Mouse (Mus musculus): Measurements from ENCODE around the gene 5730480H06Rik. TPM values are rescaled to one million over a fixed set of nuclear protein-coding genes. Genes with fewer than 3 reads are reported as not detected.

Gene 5730480H06Rik
- 25.7 and 28.9 TPM in 2 replicates for polyA plus RNA-seq (2016; fragmentation: Nextera tagmentation; extraction: Ambion mirVana)

GRCm38 (mm10) chr5:48327652-48328051, at the start of gene 5730480H06Rik:
Gene 5730480H06Rik (plus strand): TSS chr5:48327952.
- H3K27ac ChIP-seq = no peak within 1 kb of the TSS
- WGBS = 94% methylated on average over 8 of the region's 8 CpGs
- no peaks in the 10 kb centered on the region for H3K4me1 ChIP-seq
- no peaks in the 10 kb centered on the region for H3K27me3 ChIP-seq
- no peaks in the 10 kb centered on the region for H3K9me3 ChIP-seq
- no peak within 1 kb of the TSS for H3K4me2 ChIP-seq
- no peak within 1 kb of the TSS for H3K4me3 ChIP-seq (replicated peaks)
- no peak for ATAC-seq (ENCODE audit: low FRiP score)
- no peak within 1 kb of the TSS for H3K9ac ChIP-seq
- H3K36me3 ChIP-seq (replicated peaks) = no peaks in the 10 kb centered on the region

- 93% methylated on average over 3 of the region's 3 CpGs for WGBS
- Histone ChIP-seq H3K27me3 (no peaks in the 10 kb centered on the region), H3K9me3 (no peaks in the 10 kb centered on the region), H3K27ac (no peak overlapping the region), H3K4me3 (replicated peaks) (no peak overlapping the region), H3K4me1 (no peaks in the 10 kb centered on the region), H3K36me3 (replicated peaks) (peaks cover 6% of the 10 kb centered on the region; the same call in 1 of the 2 replicates), H3K9ac (no peak overlapping the region), H3K4me2 (no peak overlapping the region)
- no peak for ATAC-seq (ENCODE audit: low FRiP score)
Observed at GRCm38 (mm10) chr5:48301186-48301585, 26.6 kb upstream of the 5730480H06Rik start.

- no peak overlapping the region for H3K4me2 ChIP-seq
- H3K4me3 ChIP-seq (replicated peaks) = no peak overlapping the region
- WGBS = 90% methylated on average over 6 of the region's 6 CpGs
- no peaks in the 10 kb centered on the region for H3K27me3 ChIP-seq
- H3K9me3 ChIP-seq = no peaks in the 10 kb centered on the region
- H3K9ac ChIP-seq = no peak overlapping the region
- no peak overlapping the region for H3K27ac ChIP-seq
- H3K4me1 ChIP-seq = no peaks in the 10 kb centered on the region
- H3K36me3 ChIP-seq (replicated peaks) = no peaks in the 10 kb centered on the region
- no peak for ATAC-seq (ENCODE audit: low FRiP score)
Observed at GRCm38 (mm10) chr5:48315057-48315602, 12.6 kb upstream of the 5730480H06Rik start.

GRCm38 (mm10) chr5:48320597-48320996, 7.2 kb upstream of the 5730480H06Rik start:
- H3K27me3 ChIP-seq = no peaks in the 10 kb centered on the region
- ATAC-seq (ENCODE audit: low FRiP score) = no peak
- 72% methylated on average over 4 of the region's 4 CpGs for WGBS
- no peak overlapping the region for H3K9ac ChIP-seq
- H3K9me3 ChIP-seq = no peaks in the 10 kb centered on the region
- no peak overlapping the region for H3K4me3 ChIP-seq (replicated peaks)
- H3K36me3 ChIP-seq (replicated peaks) = no peaks in the 10 kb centered on the region
- no peak overlapping the region for H3K27ac ChIP-seq
- H3K4me1 ChIP-seq = no peaks in the 10 kb centered on the region
- no peak overlapping the region for H3K4me2 ChIP-seq

- H3K27me3 ChIP-seq = no peaks in the 10 kb centered on the region
- no peaks in the 10 kb centered on the region for H3K36me3 ChIP-seq (replicated peaks)
- no peak overlapping the region for H3K4me3 ChIP-seq (replicated peaks)
- ATAC-seq (ENCODE audit: low FRiP score) = no peak
- H3K9me3 ChIP-seq = no peaks in the 10 kb centered on the region
- H3K9ac ChIP-seq = no peak overlapping the region
- H3K4me1 ChIP-seq = no peaks in the 10 kb centered on the region
- no peak overlapping the region for H3K4me2 ChIP-seq
- H3K27ac ChIP-seq = no peak overlapping the region
Observed at GRCm38 (mm10) chr5:48326221-48326620, 1.5 kb upstream of the 5730480H06Rik start.

GRCm38 (mm10) chr5:48329751-48330150, 2.0 kb downstream of the 5730480H06Rik start:
- 88% methylated on average over 2 of the region's 2 CpGs for WGBS
- H3K9ac ChIP-seq = no peak overlapping the region
- H3K4me3 ChIP-seq (replicated peaks) = no peak overlapping the region
- H3K27ac ChIP-seq = no peak overlapping the region
- H3K4me2 ChIP-seq = no peak overlapping the region
- H3K9me3 ChIP-seq = no peaks in the 10 kb centered on the region
- no peaks in the 10 kb centered on the region for H3K36me3 ChIP-seq (replicated peaks)
- H3K27me3 ChIP-seq = no peaks in the 10 kb centered on the region
- peaks cover 5% of the 10 kb centered on the region; the same call in 1 of the 2 replicates for H3K4me1 ChIP-seq
- no peak for ATAC-seq (ENCODE audit: low FRiP score)

GRCm38 (mm10) chr5:48330817-48331216, 3.1 kb downstream of the 5730480H06Rik start:
- H3K4me1 ChIP-seq = peaks cover 5% of the 10 kb centered on the region; the same call in 1 of the 2 replicates
- H3K9me3 ChIP-seq = no peaks in the 10 kb centered on the region
- no peaks in the 10 kb centered on the region for H3K36me3 ChIP-seq (replicated peaks)
- H3K27ac ChIP-seq = no peak overlapping the region
- H3K27me3 ChIP-seq = no peaks in the 10 kb centered on the region
- no peak for ATAC-seq (ENCODE audit: low FRiP score)
- WGBS = 88% methylated on average over 2 of the region's 2 CpGs
- H3K9ac ChIP-seq = no peak overlapping the region
- H3K4me2 ChIP-seq = no peak overlapping the region
- H3K4me3 ChIP-seq (replicated peaks) = no peak overlapping the region

- WGBS = 86% methylated on average over 5 of the region's 5 CpGs
- no peaks in the 10 kb centered on the region for H3K27me3 ChIP-seq
- no peak overlapping the region for H3K4me3 ChIP-seq (replicated peaks)
Observed at GRCm38 (mm10) chr5:48331441-48331840, 3.7 kb downstream of the 5730480H06Rik start.

GRCm38 (mm10) chr5:48333407-48333806, 5.7 kb downstream of the 5730480H06Rik start:
- H3K27me3 ChIP-seq = no peaks in the 10 kb centered on the region

More at GRCm38 (mm10) chr5:48331441-48331840, 3.7 kb downstream of the 5730480H06Rik start:
- H3K4me1 ChIP-seq = peaks cover 5% of the 10 kb centered on the region; the same call in 1 of the 2 replicates
- no peak overlapping the region for H3K9ac ChIP-seq
- no peak for ATAC-seq (ENCODE audit: low FRiP score)
- H3K27ac ChIP-seq = no peak overlapping the region
- H3K9me3 ChIP-seq = no peaks in the 10 kb centered on the region
- no peak overlapping the region for H3K4me2 ChIP-seq
- H3K36me3 ChIP-seq (replicated peaks) = no peaks in the 10 kb centered on the region

GRCm38 (mm10) chr5:48333884-48334513, 6.2 kb downstream of the 5730480H06Rik start:
- WGBS = 44% methylated on average over 9 of the region's 9 CpGs
- no peak for ATAC-seq (ENCODE audit: low FRiP score)
- Histone ChIP-seq H3K27me3 (no peaks in the 10 kb centered on the region), H3K4me1 (peaks cover 5% of the 10 kb centered on the region; the same call in 1 of the 2 replicates), H3K4me3 (replicated peaks) (no peak overlapping the region), H3K9me3 (no peaks in the 10 kb centered on the region), H3K9ac (no peak overlapping the region), H3K4me2 (no peak overlapping the region), H3K27ac (no peak overlapping the region), H3K36me3 (replicated peaks) (no peaks in the 10 kb centered on the region)

More at GRCm38 (mm10) chr5:48333407-48333806, 5.7 kb downstream of the 5730480H06Rik start:
- Histone ChIP-seq H3K27ac (no peak overlapping the region), H3K36me3 (replicated peaks) (no peaks in the 10 kb centered on the region), H3K4me1 (peaks cover 5% of the 10 kb centered on the region; the same call in 1 of the 2 replicates), H3K4me3 (replicated peaks) (no peak overlapping the region), H3K9me3 (no peaks in the 10 kb centered on the region), H3K4me2 (no peak overlapping the region), H3K9ac (no peak overlapping the region)
- no peak for ATAC-seq (ENCODE audit: low FRiP score)
- 91% methylated on average over 3 of the region's 3 CpGs for WGBS

GRCm38 (mm10) chr5:48340808-48341433, 13.2 kb downstream of the 5730480H06Rik start:
- Histone ChIP-seq H3K4me3 (replicated peaks) (no peak overlapping the region), H3K9ac (no peak overlapping the region), H3K4me2 (no peak overlapping the region), H3K4me1 (no peaks in the 10 kb centered on the region), H3K36me3 (replicated peaks) (no peaks in the 10 kb centered on the region), H3K9me3 (no peaks in the 10 kb centered on the region), H3K27me3 (no peaks in the 10 kb centered on the region), H3K27ac (no peak overlapping the region)
- ATAC-seq (ENCODE audit: low FRiP score) = no peak
- WGBS = 48% methylated on average over 7 of the region's 7 CpGs

GRCm38 (mm10) chr5:48345095-48345982, 17.6 kb downstream of the 5730480H06Rik start:
- Histone ChIP-seq H3K36me3 (replicated peaks) (no peaks in the 10 kb centered on the region), H3K9ac (no peak overlapping the region), H3K4me1 (no peaks in the 10 kb centered on the region), H3K4me3 (replicated peaks) (no peak overlapping the region), H3K27me3 (no peaks in the 10 kb centered on the region), H3K4me2 (no peak overlapping the region), H3K9me3 (no peaks in the 10 kb centered on the region), H3K27ac (no peak overlapping the region)
- WGBS = 57% methylated on average over 5 of the region's 5 CpGs
- ATAC-seq (ENCODE audit: low FRiP score) = peak; percentile 85

Data from forebrain, embryonic 12.5 days (tissue).